In the genomic region with DNA sequence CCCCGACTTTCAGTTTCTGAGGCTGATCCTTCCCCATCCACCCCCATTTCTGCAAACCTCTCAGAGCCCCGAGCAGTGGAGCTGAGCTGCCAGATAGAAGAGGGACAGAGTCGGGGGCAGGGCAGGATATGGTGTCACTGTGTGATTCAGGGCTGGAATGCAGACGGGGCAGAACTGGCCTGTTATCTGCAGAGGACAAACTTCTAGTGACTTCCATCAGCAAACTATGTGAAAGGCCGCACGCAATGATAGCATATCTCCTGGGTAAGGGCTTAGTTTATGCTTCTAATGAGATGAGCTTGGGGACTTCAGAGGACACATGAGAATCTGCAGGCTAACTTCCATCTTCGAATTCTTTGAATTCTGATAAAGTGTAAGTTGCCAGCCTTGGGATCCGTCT, we compare ENCODE assay signal across 11 mouse cellular contexts. TPM values are rescaled to one million over a fixed set of nuclear protein-coding genes. Genes with fewer than 3 reads are reported as not detected.
DNase-seq lines count a peak whose midpoint lies in the region; ATAC-seq and TF ChIP-seq lines count a peak whose summit lies in the region.
"Had no signal": no experiment of that assay in that cellular context is flagged by ENCODE, and none has a peak within 500 bp of the region (broad histone marks: within the 10 kb centered on the region; RNA-seq: fewer than 3 reads in every experiment).

No protein-coding gene starts in this region.

- H3K4me1 ChIP-seq in kidney, adult 2 months (ENCODE audit: control insufficient read depth, insufficient read depth, low read length) = no peaks in the 10 kb centered on the region
- no peaks in the 10 kb centered on the region for H3K4me1 ChIP-seq in kidney, embryonic 16.5 days (ENCODE audit: insufficient read depth, low read length)
- peaks cover 2% of the 10 kb centered on the region; the same call in 1 of the 2 replicates for H3K4me1 ChIP-seq in bone marrow, adult 2 months (ENCODE audit: control insufficient read depth, insufficient read depth, low read length)
- H3K4me1 ChIP-seq in megakaryocyte, embryonic 14.5 days = peaks cover 94% of the 10 kb centered on the region

- H3K27ac ChIP-seq in kidney, adult 2 months (ENCODE audit: insufficient read depth, low read depth, low read length) = no peak overlapping the region
- no peak overlapping the region for H3K27ac ChIP-seq in kidney, embryonic 16.5 days (ENCODE audit: low read length)
- H3K27ac ChIP-seq in bone marrow, adult 2 months (ENCODE audit: control insufficient read depth, insufficient read depth, low read depth, low read length, poor library complexity) = peak overlapping the region; percentile 77

- DNase-seq in kidney, adult 2 months = peak; percentile 30
- DNase-seq in heart, postnatal 4 days = peak; percentile 42
- no peak for DNase-seq in retina, postnatal 1 day
- DNase-seq in right cerebral cortex, postnatal 36 days (ENCODE audit: low spot score in 2 of 2) = no peak
- no peak for DNase-seq in adrenal gland, adult 2 months
- DNase-seq: lung, postnatal 36 days had no signal

- H3K9me3 ChIP-seq in kidney, embryonic 16.5 days (ENCODE audit: low read length) = no peaks in the 10 kb centered on the region
- peaks cover 16% of the 10 kb centered on the region for H3K9me3 ChIP-seq in megakaryocyte, embryonic 14.5 days

- H3K27me3 ChIP-seq in kidney, adult 2 months (replicated peaks; ENCODE audit: control insufficient read depth, insufficient read depth, low read length) = no peaks in the 10 kb centered on the region
- no peaks in the 10 kb centered on the region for H3K27me3 ChIP-seq in kidney, embryonic 16.5 days (ENCODE audit: insufficient read depth, low read length)
- H3K27me3 ChIP-seq in megakaryocyte, embryonic 14.5 days (replicated peaks) = peaks cover 17% of the 10 kb centered on the region

- no peak overlapping the region for H3K4me3 ChIP-seq in kidney, adult 2 months (ENCODE audit: insufficient read depth, low read depth, low read length)
- no peak overlapping the region for H3K4me3 ChIP-seq in kidney, embryonic 16.5 days (ENCODE audit: low read length)
- H3K4me3 ChIP-seq in bone marrow, adult 2 months (replicated peaks; ENCODE audit: control insufficient read depth, low read depth, low read length) = no peak overlapping the region
- peak overlapping the region; percentile 81 for H3K4me3 ChIP-seq in megakaryocyte, embryonic 14.5 days (replicated peaks)

- H3K4me2 ChIP-seq in kidney, embryonic 16.5 days (replicated peaks; ENCODE audit: low read depth, low read length) = no peak overlapping the region

- no peak overlapping the region for H3K9ac ChIP-seq in kidney, embryonic 16.5 days (replicated peaks; ENCODE audit: low read length)

- WGBS in kidney, adult 2 months = 63% methylated on average over 8 of the region's 8 CpGs
- WGBS in kidney, embryonic 16.5 days = 51% methylated on average over 8 of the region's 8 CpGs
- 32% methylated on average over 8 of the region's 8 CpGs for WGBS in bone marrow, adult 2 months

- H3K36me3 ChIP-seq in kidney, adult 2 months (ENCODE audit: control insufficient read depth, insufficient read depth, low read length) = no peaks in the 10 kb centered on the region
- no peaks in the 10 kb centered on the region for H3K36me3 ChIP-seq in kidney, embryonic 16.5 days (ENCODE audit: insufficient read depth, low read length)
- peaks cover 12% of the 10 kb centered on the region for H3K36me3 ChIP-seq in megakaryocyte, embryonic 14.5 days (replicated peaks; ENCODE audit: low read length)

- no peak for ATAC-seq in kidney, embryonic 16.5 days (ENCODE audit: low FRiP score, low TSS enrichment)

- TF ChIP-seq POLR2A in kidney, adult 2 months (IDR thresholded peaks at IDR 0.05; ENCODE audit: low read depth, low read length) = no peak
- no peak for TF ChIP-seq POLR2A in bone marrow, adult 2 months (IDR thresholded peaks at IDR 0.05; ENCODE audit: borderline replicate concordance, control insufficient read depth, low read depth, low read length)

- TF ChIP-seq CTCF in kidney, adult 2 months (conservative IDR thresholded peaks at IDR 0.05; ENCODE audit: insufficient read depth, insufficient read length, low read depth, low read length) = no peak
- TF ChIP-seq CTCF in bone marrow, adult 2 months (IDR thresholded peaks at IDR 0.05; ENCODE audit: control insufficient read depth, insufficient read depth, low read length) = no peak

RNA-seq across cellular contexts. Expression of gene Pkd1l2, which starts 3.3 kb away (rescaled TPM):
- polyA plus RNA-seq in kidney, adult 2 months (2012; rRNA removed) = 0.04 and 0.08 TPM in 2 replicates
- 0.04 and 0.14 TPM in 2 replicates for polyA plus RNA-seq in kidney, embryonic 16.5 days (2015; fragmentation: Nextera tagmentation; extraction: Ambion mirVana)
- not detected in 2 replicates for polyA plus RNA-seq in bone marrow, adult 2 months (2011; ENCODE audit: insufficient read depth, insufficient read length, low replicate concordance, missing spikeins)
- total RNA-seq in heart, postnatal 4 days (2021) = under 1 TPM; 0.02 to 0.05 TPM
- polyA plus RNA-seq in megakaryocyte, embryonic 14.5 days (2012; ENCODE audit: insufficient read depth, low replicate concordance) = 0.63 TPM in 1 of 2 replicates, not detected in the other
- 1 to 10 TPM in 1 of 2 experiments, under 1 TPM in 1; 0.93 to 2.3 TPM for total RNA-seq in adrenal gland, adult 2 months (2021)
- 1.1 and 1.2 TPM in 2 replicates for polyA plus RNA-seq in adrenal gland, adult 2 months (2012; rRNA removed)

RNA-seq across cellular contexts. Expression of gene Bco1, which starts 10.1 kb away (rescaled TPM):
- 2.6 and 3.0 TPM in 2 replicates for polyA plus RNA-seq in kidney, adult 2 months (2012; rRNA removed)
- 0.45 and 0.62 TPM in 2 replicates for polyA plus RNA-seq in kidney, embryonic 16.5 days (2015; fragmentation: Nextera tagmentation; extraction: Ambion mirVana)
- polyA plus RNA-seq in bone marrow, adult 2 months (2011; ENCODE audit: insufficient read depth, insufficient read length, low replicate concordance, missing spikeins) = not detected in 2 replicates
- not detected for total RNA-seq in heart, postnatal 4 days (2021)
- 0.30 TPM in 1 of 2 replicates, not detected in the other for polyA plus RNA-seq in megakaryocyte, embryonic 14.5 days (2012; ENCODE audit: insufficient read depth, low replicate concordance)
- total RNA-seq in adrenal gland, adult 2 months (2021) = under 1 TPM; 0.38 to 0.55 TPM
- polyA plus RNA-seq in adrenal gland, adult 2 months (2012; rRNA removed) = not detected in 2 replicates
- total RNA-seq: layer of hippocampus, postnatal 14 days; neutrophil, adult 5-6 weeks had no signal

Comparison
In these comparisons a context has a peak if more than half of its experiments do, and no peak if none do; other contexts are left out.
1. DNase-seq: peak in kidney, adult 2 months (single experiment) and heart, postnatal 4 days (single experiment); none in retina, postnatal 1 day (single experiment), right cerebral cortex, postnatal 36 days (0 of 2) and adrenal gland, adult 2 months (single experiment).